Mouse (Mus musculus): ENCODE measurements around the gene Tex2. TPM values are rescaled to one million over a fixed set of nuclear protein-coding genes. Genes with fewer than 3 reads are reported as not detected.
"Not testable (repeated sequence)": the region's sequence is repeated elsewhere in the genome, so short reads cannot be mapped to it uniquely, and the experiment has no call there.

The Tex2 gene
- polyA plus RNA-seq, 1 experiment from 2014 or later, result 37.5 TPM

DNA sequence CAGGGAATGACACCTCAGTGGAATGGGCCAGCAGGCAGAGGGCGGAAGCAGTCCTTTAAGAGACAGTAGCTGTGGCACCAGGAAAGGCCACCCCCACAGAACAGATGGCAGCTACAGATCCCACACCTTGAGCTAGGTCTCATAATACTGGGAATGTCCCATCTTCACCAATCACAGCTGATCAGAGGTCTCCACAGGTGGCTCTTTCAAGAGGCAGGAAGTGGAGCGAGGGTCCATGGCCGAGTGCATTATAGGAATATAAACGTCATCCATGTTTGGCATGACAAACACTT, 109.9 kb downstream of the Tex2 start:
- no peak overlapping the region for H3K4me3 ChIP-seq (ENCODE audit: low read depth, low read length)
- H3K27me3 ChIP-seq (ENCODE audit: control insufficient read depth, insufficient read depth, low read depth, low read length), result no peaks in the 10 kb centered on the region
- no peak overlapping the region for H3K4me2 ChIP-seq (ENCODE audit: low read length)
- peaks cover 6% of the 10 kb centered on the region for H3K4me1 ChIP-seq (ENCODE audit: control insufficient read depth, insufficient read depth, low read length)
- no peak overlapping the region for H3K27ac ChIP-seq (ENCODE audit: low read length)
- 80% methylated on average over 4 of the region's 4 CpGs for WGBS
- H3K9me3 ChIP-seq (replicated peaks; ENCODE audit: control insufficient read depth, low read length, poor library complexity, severe bottlenecking), result no peaks in the 10 kb centered on the region
- H3K9ac ChIP-seq (ENCODE audit: low read depth, low read length), result no peak overlapping the region
- peaks cover 8% of the 10 kb centered on the region; the same call in 1 of the 2 replicates for H3K36me3 ChIP-seq (ENCODE audit: control insufficient read depth, insufficient read depth, low read length)
- ATAC-seq, result no peak

DNA sequence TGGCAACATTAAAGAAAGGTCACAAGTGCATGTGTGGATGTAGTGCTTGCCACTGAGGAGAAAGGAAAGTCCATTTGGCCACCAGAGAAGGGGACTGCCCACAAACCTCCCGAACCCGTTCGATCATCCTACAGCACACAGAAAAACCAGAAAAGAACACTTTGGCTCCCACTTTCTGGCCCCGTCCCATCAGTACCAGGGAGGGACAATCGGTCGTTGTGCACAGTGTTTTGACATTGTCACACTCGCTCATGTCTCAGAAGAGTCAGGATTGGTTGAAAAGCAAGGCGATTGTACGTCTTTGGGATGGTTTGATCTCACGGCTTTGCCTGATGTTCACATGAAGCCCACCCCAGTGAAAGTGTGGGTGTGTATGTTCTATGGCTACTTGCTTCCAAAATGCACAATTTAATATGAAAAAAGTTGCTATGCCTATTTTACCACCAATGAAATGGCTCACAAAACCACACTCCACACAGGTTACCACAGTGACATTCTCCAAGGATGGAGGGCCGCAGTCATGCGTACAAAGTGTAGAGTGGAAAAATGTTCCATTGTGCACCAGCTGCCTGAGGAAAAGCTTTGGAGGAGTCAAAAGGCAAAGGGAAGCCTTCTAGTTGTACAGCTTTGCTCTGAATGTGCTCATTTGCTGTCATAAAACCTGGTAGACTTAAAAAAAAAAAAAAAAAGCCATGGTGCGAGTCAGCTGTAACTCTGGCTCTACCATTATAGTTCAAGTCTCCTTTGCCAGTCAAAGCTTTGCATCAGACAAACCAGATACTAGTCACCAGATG, 110.4 kb downstream of the Tex2 start:
- H3K36me3 ChIP-seq (ENCODE audit: control insufficient read depth, insufficient read depth, low read length), result peaks cover 8% of the 10 kb centered on the region; the same call in 1 of the 2 replicates
- H3K9ac ChIP-seq (ENCODE audit: low read depth, low read length), result no peak overlapping the region
- no peaks in the 10 kb centered on the region for H3K9me3 ChIP-seq (replicated peaks; ENCODE audit: control insufficient read depth, low read length, poor library complexity, severe bottlenecking)
- H3K4me2 ChIP-seq (ENCODE audit: low read length), result no peak overlapping the region
- no peak overlapping the region for H3K27ac ChIP-seq (ENCODE audit: low read length)
- ATAC-seq, result no peak
- WGBS, result 65% methylated on average over 13 of the region's 13 CpGs
- H3K27me3 ChIP-seq (ENCODE audit: control insufficient read depth, insufficient read depth, low read depth, low read length), result no peaks in the 10 kb centered on the region
- H3K4me1 ChIP-seq (ENCODE audit: control insufficient read depth, insufficient read depth, low read length), result peaks cover 6% of the 10 kb centered on the region
- H3K4me3 ChIP-seq (ENCODE audit: low read depth, low read length), result no peak overlapping the region

DNA sequence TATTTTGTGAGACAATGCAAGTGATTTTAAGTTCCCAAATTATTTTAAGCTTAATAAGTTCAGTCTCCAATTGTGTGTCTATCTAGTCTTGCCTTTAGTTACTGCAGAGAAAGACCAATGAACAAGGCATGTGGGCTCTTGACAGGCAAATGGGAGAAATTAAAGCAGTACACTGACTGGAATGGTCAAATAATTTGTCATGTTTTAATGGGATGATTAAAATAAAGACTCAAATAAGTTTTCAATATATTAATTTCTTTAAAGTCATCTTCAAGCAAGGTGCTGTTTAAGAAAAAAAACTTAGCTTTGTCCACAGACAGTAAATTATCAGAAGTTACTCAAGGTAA, 111.1 kb downstream of the Tex2 start:
- Histone ChIP-seq H3K36me3 (ENCODE audit: control insufficient read depth, insufficient read depth, low read length) (peaks cover 8% of the 10 kb centered on the region; the same call in 1 of the 2 replicates), H3K4me3 (ENCODE audit: low read depth, low read length) (no peak overlapping the region), H3K4me1 (ENCODE audit: control insufficient read depth, insufficient read depth, low read length) (peaks cover 6% of the 10 kb centered on the region), H3K4me2 (ENCODE audit: low read length) (peak overlapping the region; percentile 72), H3K9me3 (replicated peaks; ENCODE audit: control insufficient read depth, low read length, poor library complexity, severe bottlenecking) (no peaks in the 10 kb centered on the region), H3K27me3 (ENCODE audit: control insufficient read depth, insufficient read depth, low read depth, low read length) (no peaks in the 10 kb centered on the region), H3K27ac (ENCODE audit: low read length) (no peak overlapping the region; the same call in 1 of the 2 replicates), H3K9ac (ENCODE audit: low read depth, low read length) (peak overlapping the region; percentile 98; the same call in 1 of the 2 replicates)
- ATAC-seq, result no peak

DNA sequence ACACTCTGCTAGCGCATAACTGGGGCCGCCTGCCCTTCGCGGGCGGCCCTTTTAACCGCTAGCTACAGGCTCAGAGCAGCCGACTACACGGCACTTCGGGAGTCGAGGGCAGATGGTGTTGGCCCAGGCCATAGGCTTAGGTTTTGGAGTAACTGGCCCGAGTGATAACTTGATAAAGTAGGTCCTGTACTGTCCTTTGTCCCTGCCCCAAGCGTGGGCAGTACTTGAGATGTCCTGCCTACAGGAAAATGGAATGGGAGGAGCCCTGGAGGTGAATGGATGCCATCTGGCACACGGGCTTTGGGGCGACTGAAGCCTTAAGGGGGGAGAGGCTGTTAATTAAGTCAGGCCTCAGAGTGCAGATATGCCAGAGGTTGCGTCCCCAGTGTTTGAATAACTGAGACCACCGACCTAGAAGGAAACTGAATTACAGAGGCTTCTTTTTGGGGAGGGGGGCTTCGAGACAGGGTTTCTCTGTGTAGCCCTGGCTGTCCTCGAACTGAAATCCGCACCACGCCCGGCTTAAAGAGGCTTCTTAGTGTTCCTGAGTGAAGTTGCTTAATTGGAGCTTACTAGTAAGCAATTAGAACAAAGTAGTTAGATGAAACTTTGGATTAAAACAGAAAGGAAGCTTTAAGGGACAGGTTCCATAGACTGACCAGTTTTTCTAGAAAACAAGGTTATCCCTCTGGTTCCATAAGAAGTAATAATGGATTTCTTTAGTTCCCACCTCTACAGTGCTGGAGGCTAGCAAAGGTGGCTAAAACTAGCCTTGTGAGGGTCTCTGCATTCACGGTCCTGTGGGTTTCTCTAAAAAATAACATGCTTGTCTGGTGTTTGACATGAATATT, 111.7 kb downstream of the Tex2 start:
- Histone ChIP-seq H3K4me1 (ENCODE audit: control insufficient read depth, insufficient read depth, low read length) (peaks cover 6% of the 10 kb centered on the region), H3K4me2 (ENCODE audit: low read length) (peak overlapping the region; percentile 72), H3K4me3 (ENCODE audit: low read depth, low read length) (peak overlapping the region; percentile 75), H3K9me3 (replicated peaks; ENCODE audit: control insufficient read depth, low read length, poor library complexity, severe bottlenecking) (no peaks in the 10 kb centered on the region), H3K27ac (ENCODE audit: low read length) (peak overlapping the region; percentile 97), H3K36me3 (ENCODE audit: control insufficient read depth, insufficient read depth, low read length) (peaks cover 4% of the 10 kb centered on the region; the same call in 1 of the 2 replicates), H3K27me3 (ENCODE audit: control insufficient read depth, insufficient read depth, low read depth, low read length) (no peaks in the 10 kb centered on the region), H3K9ac (ENCODE audit: low read depth, low read length) (peak overlapping the region; percentile 98)
- peak; percentile 81 for ATAC-seq
- under 1% methylated on average over 22 of the region's 22 CpGs for WGBS

DNA sequence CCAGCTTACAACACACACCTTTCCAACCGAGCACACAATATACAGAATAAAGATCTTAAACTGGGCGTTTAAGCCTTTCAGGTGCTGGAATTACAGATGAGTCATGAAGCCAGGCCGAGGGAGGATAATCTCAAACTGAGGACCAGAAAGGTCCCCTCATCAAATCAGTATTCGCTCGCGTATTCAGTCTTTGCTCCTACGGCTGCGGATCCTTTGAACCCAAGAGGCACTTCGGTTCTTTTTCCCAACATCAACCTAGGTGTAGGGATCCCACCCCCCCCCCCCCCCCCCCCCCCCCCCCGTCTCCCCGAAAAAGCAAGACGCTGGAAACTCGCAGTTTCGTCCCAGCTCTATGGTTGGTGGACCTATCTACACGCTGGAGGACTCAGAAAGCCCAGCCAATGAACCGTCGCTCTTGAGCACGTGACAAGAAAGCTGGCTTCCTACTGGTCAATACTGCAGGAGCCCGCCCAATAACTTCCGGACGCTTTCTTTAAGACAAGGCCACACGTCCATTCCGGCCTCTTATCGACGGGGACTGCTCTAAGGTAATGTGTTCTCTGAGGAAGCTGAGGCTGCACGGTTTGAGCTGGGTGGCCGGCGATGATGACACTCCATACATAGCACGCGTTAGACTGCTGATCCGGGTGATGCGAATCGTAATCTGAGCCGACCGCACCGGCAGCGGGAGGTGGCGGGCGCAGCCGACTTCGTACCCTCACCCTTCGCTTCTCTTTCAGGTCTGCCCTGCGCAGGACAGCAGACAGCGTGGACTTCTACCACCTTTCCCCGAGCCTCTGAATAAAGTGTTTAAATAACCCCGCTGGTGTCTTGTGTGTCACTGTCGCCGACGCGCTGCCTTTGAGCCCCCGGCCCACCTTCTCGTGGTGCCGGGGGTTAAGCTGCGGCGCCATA, 112.6 kb downstream of the Tex2 start:
- peak overlapping the region; percentile 75 for H3K4me3 ChIP-seq (ENCODE audit: low read depth, low read length)
- WGBS, result under 1% methylated on average over 54 of the region's 55 CpGs
- ATAC-seq, result peak; percentile 98

DNA sequence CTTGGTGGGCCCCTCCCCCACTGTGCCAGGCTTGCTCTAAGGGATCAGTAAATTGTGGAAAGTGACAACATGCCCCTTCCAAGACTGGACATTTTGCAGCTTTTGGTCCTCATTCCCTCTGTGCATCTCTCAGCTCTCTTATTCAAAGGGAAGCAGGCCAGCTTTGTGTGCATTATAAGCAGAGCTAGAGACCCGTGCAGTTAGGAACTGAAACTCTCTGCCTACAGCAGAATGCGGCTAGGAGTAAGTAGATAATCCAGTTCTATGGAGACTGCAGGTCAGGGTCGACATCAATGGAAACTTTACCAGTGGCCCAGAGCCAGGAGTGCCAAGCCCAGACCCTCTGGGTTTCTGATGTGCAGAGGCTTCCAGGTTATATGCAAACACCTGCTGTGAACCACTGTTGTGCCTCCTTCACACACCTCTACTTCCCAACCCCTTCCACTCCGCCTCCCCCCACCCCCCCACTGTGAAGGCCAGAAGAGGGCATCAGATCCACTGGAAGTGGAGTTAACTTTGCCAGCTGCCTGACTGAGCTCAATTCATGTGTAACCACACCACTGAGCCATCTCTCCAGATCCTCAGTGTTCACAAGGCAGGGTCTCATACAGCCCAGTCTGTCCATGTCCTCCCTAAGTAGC, 114.4 kb downstream of the Tex2 start:
- H3K9ac ChIP-seq (ENCODE audit: low read depth, low read length), result no peak overlapping the region
- no peaks in the 10 kb centered on the region for H3K36me3 ChIP-seq (ENCODE audit: control insufficient read depth, insufficient read depth, low read length)
- no peak overlapping the region for H3K4me2 ChIP-seq (ENCODE audit: low read length)
- H3K9me3 ChIP-seq (replicated peaks; ENCODE audit: control insufficient read depth, low read length, poor library complexity, severe bottlenecking), result no peaks in the 10 kb centered on the region
- H3K4me1 ChIP-seq (ENCODE audit: control insufficient read depth, insufficient read depth, low read length), result peaks cover 6% of the 10 kb centered on the region
- ATAC-seq, result no peak
- H3K27ac ChIP-seq (ENCODE audit: low read length), result no peak overlapping the region
- H3K27me3 ChIP-seq (ENCODE audit: control insufficient read depth, insufficient read depth, low read depth, low read length), result no peaks in the 10 kb centered on the region
- no peak overlapping the region for H3K4me3 ChIP-seq (ENCODE audit: low read depth, low read length)
- 13% methylated on average over 4 of the region's 4 CpGs for WGBS

More for the DNA sequence above, 112.6 kb downstream of the Tex2 start:
- Histone ChIP-seq H3K4me1 (ENCODE audit: control insufficient read depth, insufficient read depth, low read length) (peaks cover 6% of the 10 kb centered on the region), H3K27me3 (ENCODE audit: control insufficient read depth, insufficient read depth, low read depth, low read length) (no peaks in the 10 kb centered on the region), H3K36me3 (ENCODE audit: control insufficient read depth, insufficient read depth, low read length) (no peaks in the 10 kb centered on the region), H3K27ac (ENCODE audit: low read length) (peak overlapping the region; percentile 97), H3K9me3 (replicated peaks; ENCODE audit: control insufficient read depth, low read length, poor library complexity, severe bottlenecking) (no peaks in the 10 kb centered on the region), H3K4me2 (ENCODE audit: low read length) (peak overlapping the region; percentile 72), H3K9ac (ENCODE audit: low read depth, low read length) (peak overlapping the region; percentile 98)

DNA sequence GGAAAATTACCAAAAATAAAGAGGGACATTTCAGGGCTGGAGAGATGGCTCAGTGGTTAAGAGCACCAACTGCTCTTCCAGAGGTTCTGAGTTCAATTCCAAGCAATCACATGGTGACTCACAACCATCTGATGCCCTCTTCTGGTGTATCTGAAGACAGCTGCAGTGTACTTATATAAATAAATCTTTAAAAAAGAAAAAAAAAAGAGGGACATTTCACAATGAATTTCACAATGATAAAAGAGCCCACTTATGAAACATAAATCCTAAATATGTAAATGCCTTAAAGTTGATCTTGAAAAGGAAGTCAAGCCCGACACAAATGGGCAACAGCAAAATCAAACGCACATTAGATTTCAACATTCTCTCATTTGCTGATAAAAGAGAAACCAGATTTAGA, 115.3 kb downstream of the Tex2 start:
- H3K4me1 ChIP-seq (ENCODE audit: control insufficient read depth, insufficient read depth, low read length), result peaks cover 6% of the 10 kb centered on the region
- no peak overlapping the region for H3K27ac ChIP-seq (ENCODE audit: low read length)
- H3K27me3 ChIP-seq (ENCODE audit: control insufficient read depth, insufficient read depth, low read depth, low read length), result no peaks in the 10 kb centered on the region
- no peaks in the 10 kb centered on the region for H3K9me3 ChIP-seq (replicated peaks; ENCODE audit: control insufficient read depth, low read length, poor library complexity, severe bottlenecking)
- ATAC-seq, result no peak
- no peak overlapping the region for H3K4me3 ChIP-seq (ENCODE audit: low read depth, low read length)
- no peaks in the 10 kb centered on the region for H3K36me3 ChIP-seq (ENCODE audit: control insufficient read depth, insufficient read depth, low read length)
- no peak overlapping the region for H3K4me2 ChIP-seq (ENCODE audit: low read length)
- no peak overlapping the region for H3K9ac ChIP-seq (ENCODE audit: low read depth, low read length)
- 84% methylated on average over 2 of the region's 2 CpGs for WGBS

DNA sequence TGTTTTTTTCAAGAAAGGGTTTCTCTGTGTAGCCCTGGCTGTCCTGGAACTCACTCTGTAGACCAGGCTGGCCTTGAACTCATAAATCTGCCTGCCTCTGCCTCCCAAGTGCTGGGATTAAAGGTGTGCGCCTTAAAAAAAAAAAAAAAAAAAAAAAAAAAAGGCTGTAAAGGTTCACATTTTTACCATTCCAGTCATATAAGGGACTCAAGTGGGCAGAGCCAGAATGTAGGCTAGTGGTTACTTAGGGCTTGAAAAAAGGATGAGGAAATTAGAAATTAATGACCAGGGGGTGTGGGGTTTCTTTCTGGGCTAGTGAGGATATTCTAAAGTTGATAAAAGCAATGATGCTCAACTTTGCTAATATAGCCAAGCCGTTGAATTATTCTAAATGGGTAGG, 116.2 kb downstream of the Tex2 start:
- H3K9me3 ChIP-seq (replicated peaks; ENCODE audit: control insufficient read depth, low read length, poor library complexity, severe bottlenecking); H3K4me3 ChIP-seq (ENCODE audit: low read depth, low read length); H3K27me3 ChIP-seq (ENCODE audit: control insufficient read depth, insufficient read depth, low read depth, low read length); H3K4me1 ChIP-seq (ENCODE audit: control insufficient read depth, insufficient read depth, low read length); H3K4me2 ChIP-seq (ENCODE audit: low read length); H3K27ac ChIP-seq (ENCODE audit: low read length); ATAC-seq; H3K36me3 ChIP-seq (ENCODE audit: control insufficient read depth, insufficient read depth, low read length); H3K9ac ChIP-seq (ENCODE audit: low read depth, low read length): not testable (repeated sequence)
- 100% methylated on average over 2 of the region's 2 CpGs for WGBS

All from midbrain, embryonic 16.5 days (tissue).